Mouse (Mus musculus): ENCODE data around the gene Tnpo2.

Gene Tnpo2

GRCm38 (mm10) chr8:85027516-85027855, 9.2 kb upstream of the Tnpo2 start:
- in situ Hi-C loops (cut with MseI, MboI) = no loop called here

GRCm38 (mm10) chr8:85027922-85028321, 8.8 kb upstream of the Tnpo2 start:
- in situ Hi-C loops (cut with MseI, MboI) = no loop called here

- in situ Hi-C loops (cut with MseI, MboI) = no loop called here
Observed at GRCm38 (mm10) chr8:85029271-85029670, 7.4 kb upstream of the Tnpo2 start.

GRCm38 (mm10) chr8:85032622-85033311, 3.9 kb upstream of the Tnpo2 start:
- in situ Hi-C loops (cut with MseI, MboI) = no loop called here

GRCm38 (mm10) chr8:85033867-85034266, 2.8 kb upstream of the Tnpo2 start:
- in situ Hi-C loops (cut with MseI, MboI) = no loop called here

GRCm38 (mm10) chr8:85034764-85035163, 2.0 kb upstream of the Tnpo2 start:
- in situ Hi-C loops (cut with MseI, MboI) = no loop called here

GRCm38 (mm10) chr8:85035165-85035727, 1.5 kb upstream of the Tnpo2 start:
- in situ Hi-C loops (cut with MseI, MboI) = no loop called here

GRCm38 (mm10) chr8:85035728-85036310, 896 bp upstream of the Tnpo2 start:
- in situ Hi-C loops (cut with MseI, MboI) = no loop called here

- in situ Hi-C loops (cut with MseI, MboI) = no loop called here
Observed at GRCm38 (mm10) chr8:85036381-85036717, 366 bp upstream of the Tnpo2 start.

- in situ Hi-C loops (cut with MseI, MboI) = no loop called here
Observed at GRCm38 (mm10) chr8:85037366-85037680, 608 bp downstream of the Tnpo2 start.

- in situ Hi-C loops (cut with MseI, MboI) = no loop called here
Observed at GRCm38 (mm10) chr8:85037681-85038531, 1.2 kb downstream of the Tnpo2 start.

- in situ Hi-C loops (cut with MseI, MboI) = no loop called here
Observed at GRCm38 (mm10) chr8:85043619-85044018, 6.9 kb downstream of the Tnpo2 start.

- in situ Hi-C loops (cut with MseI, MboI) = no loop called here
Observed at GRCm38 (mm10) chr8:85057367-85057766, 20.7 kb downstream of the Tnpo2 start.

GRCm38 (mm10) chr8:85059879-85060616, 23.3 kb downstream of the Tnpo2 start, which contains the start of gene Fbxw9:
Gene Fbxw9, plus strand, starts transcription at chr8:85060055.
- in situ Hi-C loops (cut with MseI, MboI) = no loop called here

GRCm38 (mm10) chr8:85062603-85063002, 25.9 kb downstream of the Tnpo2 start:
- in situ Hi-C loops (cut with MseI, MboI) = no loop called here

- in situ Hi-C loops (cut with MseI, MboI) = no loop called here
Observed at GRCm38 (mm10) chr8:85065213-85065612, 28.5 kb downstream of the Tnpo2 start.

- in situ Hi-C loops (cut with MseI, MboI) = no loop called here
Observed at GRCm38 (mm10) chr8:85067155-85067554, 30.4 kb downstream of the Tnpo2 start.

- in situ Hi-C loops (cut with MseI, MboI) = no loop called here
Observed at GRCm38 (mm10) chr8:85067982-85068381, 31.3 kb downstream of the Tnpo2 start, which contains the start of gene Gm5741. Gene Gm5741, minus strand, starts transcription at chr8:85067982.

GRCm38 (mm10) chr8:85071041-85071440, 34.3 kb downstream of the Tnpo2 start:
- in situ Hi-C loops (cut with MseI, MboI) = no loop called here

GRCm38 (mm10) chr8:85071514-85072281, 35.0 kb downstream of the Tnpo2 start, which contains the start of gene Dhps:
Gene Dhps, plus strand, starts transcription at chr8:85071757.
- in situ Hi-C loops (cut with MseI, MboI) = no loop called here

- in situ Hi-C loops (cut with MseI, MboI) = no loop called here
Observed at GRCm38 (mm10) chr8:85072364-85072929, 35.7 kb downstream of the Tnpo2 start.
